Mouse (Mus musculus) stomach, embryonic 16.5 days (tissue): ENCODE data around the gene Corin. TPM values are rescaled to one million over a fixed set of nuclear protein-coding genes. Genes with fewer than 3 reads are reported as not detected.

ENCODE experiments used
- ATAC-seq: fragments of 200-750 bp; cut with Nextera tagmentation; 2 replicates; pipeline ENCODE4 v1.8.0; 2017; ENCODE audit warnings: moderate number of reproducible peaks, moderate TSS enrichment; ENCODE audit not compliant: insufficient read depth, low FRiP score
- H3K27ac ChIP-seq: fragments of 300-500 bp; sonication (generic); 2 replicates; pipeline ENCODE4 v1.5.1; 2014; ENCODE audit warnings: low read length
- H3K27me3 ChIP-seq: fragments of 300-500 bp; sonication (generic); 2 replicates; pipeline ENCODE4 v1.6.1; 2014; ENCODE audit warnings: low read length, control low read depth, mixed read lengths; ENCODE audit not compliant: control insufficient read depth, insufficient read depth
- H3K36me3 ChIP-seq: fragments of 300-500 bp; sonication (generic); 2 replicates; pipeline ENCODE4 v1.6.1; 2014; ENCODE audit warnings: low read length; ENCODE audit not compliant: control insufficient read depth, insufficient read depth
- H3K4me1 ChIP-seq: fragments of 300-500 bp; sonication (generic); 2 replicates; pipeline ENCODE4 v1.6.1; 2014; ENCODE audit warnings: low read length, control low read depth, mixed read lengths; ENCODE audit not compliant: control insufficient read depth, insufficient read depth
- H3K4me2 ChIP-seq: fragments of 300-500 bp; sonication (generic); 2 replicates; pipeline ENCODE4 v1.6.1; 2014; ENCODE audit warnings: low read depth, low read length, mixed read lengths
- H3K4me3 ChIP-seq: fragments of 300-500 bp; sonication (generic); replicated peaks from 2 replicates; pipeline ENCODE4 v1.5.1; 2014; ENCODE audit warnings: mild to moderate bottlenecking, low read length
- H3K9ac ChIP-seq: fragments of 300-500 bp; sonication (generic); 2 replicates; pipeline ENCODE4 v1.6.1; 2014; ENCODE audit warnings: low read length
- H3K9me3 ChIP-seq: fragments of 300-500 bp; sonication (generic); replicated peaks from 2 replicates; pipeline ENCODE4 v1.6.1; 2016; ENCODE audit warnings: low read length, control low read depth; ENCODE audit not compliant: control insufficient read depth
- WGBS: fragments of 180-500 bp; shearing (Covaris S2); extraction: QIAGEN DNeasy Blood & Tissue Kit; methylation state at CpG from one replicate; pipeline ENCODE4 v1.1.7; 2014; 5-methylcytosine and 5-hydroxymethylcytosine counted together
- polyA plus RNA-seq: library from polyadenylated mRNA; unstranded; fragments of >200 nt; fragmentation: Nextera tagmentation; extraction: Ambion mirVana; gene quantifications from 2 replicates; pipeline ENCODE4 v1.2.1, GENCODE M21; 2015

Gene Corin
- polyA plus RNA-seq, 1 experiment from 2014 or later, result 1.9 TPM

- H3K27me3 ChIP-seq, result no peaks in the 10 kb centered on the region
- ATAC-seq, result no peak
- no peak overlapping the region for H3K4me2 ChIP-seq
These were observed 240.0 kb downstream of the Corin start for GRCm38 (mm10) chr5:72264195-72264751.

DNA sequence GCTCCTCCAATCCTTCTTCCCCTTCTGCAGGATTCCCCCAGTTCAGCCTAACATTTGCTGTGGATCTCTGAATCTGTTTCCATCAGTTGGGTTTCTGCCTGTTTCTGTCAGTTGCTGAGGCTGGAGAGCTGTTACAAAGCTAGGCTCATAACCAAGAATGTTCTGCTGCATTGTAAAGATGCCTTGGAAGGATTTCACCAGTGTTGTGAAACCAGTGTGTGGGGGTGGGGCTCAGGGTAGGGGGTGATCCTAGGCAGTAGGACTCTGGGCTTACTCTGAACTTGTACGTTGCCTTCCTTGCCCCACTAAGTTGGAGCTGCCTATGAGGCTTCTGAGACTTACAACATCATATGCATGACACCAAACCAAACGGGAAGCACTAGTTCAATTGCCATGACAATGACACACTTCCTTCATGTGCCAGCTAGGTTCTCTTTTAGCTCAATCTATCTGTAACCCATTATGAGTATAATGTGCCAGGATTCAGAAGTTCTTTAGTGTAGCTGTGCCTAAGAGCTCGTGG is 242.4 kb downstream of the Corin start:
- no peak for ATAC-seq
- WGBS, result 77% methylated on average over 3 of the region's 3 CpGs

More at GRCm38 (mm10) chr5:72264195-72264751, 240.0 kb downstream of the Corin start:
- no peaks in the 10 kb centered on the region for H3K36me3 ChIP-seq
- H3K4me1 ChIP-seq, result no peaks in the 10 kb centered on the region
- no peak overlapping the region for H3K27ac ChIP-seq
- H3K9ac ChIP-seq, result no peak overlapping the region
- no peak overlapping the region for H3K4me3 ChIP-seq
- 46% methylated on average over 15 of the region's 15 CpGs for WGBS
- H3K9me3 ChIP-seq, result no peaks in the 10 kb centered on the region

GRCm38 (mm10) chr5:72259298-72259621 is 245.0 kb downstream of the Corin start:
- Histone ChIP-seq H3K4me1 (0 out of 2 replicates have a peak, but pooled peaks cover 3% of the 10 kb centered on the region), H3K4me2 (no peak overlapping the region), H3K27me3 (no peaks in the 10 kb centered on the region), H3K9ac (no peak overlapping the region), H3K9me3 (no peaks in the 10 kb centered on the region), H3K27ac (no peak overlapping the region), H3K4me3 (no peak overlapping the region), H3K36me3 (no peaks in the 10 kb centered on the region)
- ATAC-seq, result peak; percentile 56; the same call in 1 of the 2 replicates
- 63% methylated on average over 3 of the region's 3 CpGs for WGBS

More for the DNA sequence above, 242.4 kb downstream of the Corin start:
- no peak overlapping the region for H3K4me2 ChIP-seq
- no peaks in the 10 kb centered on the region for H3K36me3 ChIP-seq
- H3K9me3 ChIP-seq, result no peaks in the 10 kb centered on the region
- H3K27me3 ChIP-seq, result no peaks in the 10 kb centered on the region
- no peak overlapping the region for H3K27ac ChIP-seq
- H3K9ac ChIP-seq, result no peak overlapping the region
- 0 out of 2 replicates have a peak, but pooled peaks cover 3% of the 10 kb centered on the region for H3K4me1 ChIP-seq
- no peak overlapping the region for H3K4me3 ChIP-seq

DNA sequence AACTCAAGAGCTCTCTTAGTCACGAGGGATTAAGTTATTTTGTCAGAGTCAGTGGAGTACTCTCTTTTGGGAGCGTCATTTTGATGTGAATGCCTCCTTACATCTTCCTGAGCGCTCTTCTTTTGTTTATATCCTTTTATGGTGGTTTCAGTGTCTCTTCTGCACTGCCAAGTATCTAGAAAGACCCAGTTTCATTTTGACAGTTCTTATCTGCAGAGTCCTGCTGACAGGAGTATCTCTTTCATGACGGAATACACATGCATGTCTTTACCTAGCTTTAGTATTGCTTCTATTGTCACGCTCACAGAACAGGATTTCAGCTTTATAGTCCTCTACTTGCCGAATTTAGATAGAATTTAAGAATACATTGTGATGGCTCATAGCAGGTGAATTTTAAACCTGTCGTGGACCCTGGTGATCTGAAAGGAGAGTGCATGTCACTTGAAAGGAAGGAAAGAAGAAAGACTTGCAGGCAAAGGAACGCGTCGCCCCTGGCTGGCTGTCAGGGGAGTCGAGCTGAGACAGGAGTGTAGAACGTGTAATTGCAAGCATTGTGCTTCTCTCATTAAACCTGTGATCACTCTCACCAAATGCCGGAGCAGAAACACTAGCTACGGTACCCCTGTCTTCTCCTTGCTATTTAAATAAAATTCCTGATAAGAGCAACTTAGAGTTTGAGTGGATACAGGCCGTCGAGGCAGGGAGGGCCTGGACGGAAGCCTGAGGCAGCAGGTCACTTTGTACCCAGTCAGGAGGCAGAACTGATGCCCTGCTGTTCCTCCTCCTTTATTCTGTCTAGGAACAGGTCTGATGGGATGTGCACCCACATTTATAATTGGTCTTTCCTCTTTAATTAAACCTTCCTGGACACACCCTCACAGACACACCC is 245.6 kb downstream of the Corin start:
- no peaks in the 10 kb centered on the region for H3K9me3 ChIP-seq
- H3K4me1 ChIP-seq, result 0 out of 2 replicates have a peak, but pooled peaks cover 3% of the 10 kb centered on the region
- no peak overlapping the region for H3K9ac ChIP-seq
- WGBS, result 70% methylated on average over 17 of the region's 17 CpGs
- peak overlapping the region; percentile 4 for H3K27ac ChIP-seq
- H3K4me3 ChIP-seq, result no peak overlapping the region
- no peak; the same call in 1 of the 2 replicates for ATAC-seq
- H3K36me3 ChIP-seq, result no peaks in the 10 kb centered on the region
- H3K4me2 ChIP-seq, result no peak overlapping the region
- H3K27me3 ChIP-seq, result no peaks in the 10 kb centered on the region

- no peak overlapping the region for H3K27ac ChIP-seq
- H3K9ac ChIP-seq, result 0 out of 2 replicates have a peak overlapping the region, but pooled peaks have one; percentile 14
- H3K9me3 ChIP-seq, result no peaks in the 10 kb centered on the region
- H3K36me3 ChIP-seq, result no peaks in the 10 kb centered on the region
- no peaks in the 10 kb centered on the region for H3K27me3 ChIP-seq
- WGBS, result 73% methylated on average over 10 of the region's 10 CpGs
- ATAC-seq, result no peak
- H3K4me1 ChIP-seq, result 0 out of 2 replicates have a peak, but pooled peaks cover 3% of the 10 kb centered on the region
- H3K4me3 ChIP-seq, result no peak overlapping the region
- no peak overlapping the region; the same call in 1 of the 2 replicates for H3K4me2 ChIP-seq
These were observed 247.2 kb downstream of the Corin start for GRCm38 (mm10) chr5:72257084-72257483.

- Histone ChIP-seq H3K9ac (no peak overlapping the region), H3K4me2 (no peak overlapping the region), H3K27ac (no peak overlapping the region), H3K4me3 (no peak overlapping the region), H3K9me3 (no peaks in the 10 kb centered on the region), H3K36me3 (no peaks in the 10 kb centered on the region), H3K27me3 (no peaks in the 10 kb centered on the region), H3K4me1 (0 out of 2 replicates have a peak, but pooled peaks cover 3% of the 10 kb centered on the region)
- no peak for ATAC-seq
- WGBS, result 92% methylated on average over 10 of the region's 10 CpGs
These were observed 249.3 kb downstream of the Corin start for GRCm38 (mm10) chr5:72254958-72255357.

DNA sequence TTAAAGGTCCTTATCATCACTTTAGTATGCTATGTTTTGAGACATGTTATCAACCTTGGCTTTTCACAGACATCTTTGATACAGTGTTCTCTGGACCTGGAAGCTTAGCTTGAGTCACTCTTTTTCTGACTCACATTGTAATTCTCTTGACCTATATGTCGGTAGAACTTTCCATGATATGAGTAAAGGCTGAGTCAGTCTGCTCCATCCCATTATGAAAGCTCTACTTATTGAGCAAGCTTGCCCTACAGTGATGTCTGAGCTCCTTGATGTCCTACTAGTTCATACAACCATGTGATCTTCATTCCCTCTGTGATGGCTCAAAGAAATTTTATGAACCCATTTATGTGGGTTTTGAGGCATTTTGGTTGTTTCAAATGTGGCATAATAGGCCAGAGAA is 254.1 kb downstream of the Corin start:
- no peak for ATAC-seq
- Histone ChIP-seq H3K27me3 (no peaks in the 10 kb centered on the region), H3K27ac (no peak overlapping the region), H3K36me3 (no peaks in the 10 kb centered on the region), H3K4me2 (no peak overlapping the region), H3K4me1 (no peaks in the 10 kb centered on the region), H3K4me3 (no peak overlapping the region), H3K9ac (no peak overlapping the region), H3K9me3 (no peaks in the 10 kb centered on the region)
- WGBS, result 69% methylated on average over 1 of the region's 1 CpGs
